Mouse (Mus musculus) ES-E14 (cell line): Measurements from ENCODE around the gene S100a2. TPM values are rescaled to one million over a fixed set of nuclear protein-coding genes. Genes with fewer than 3 reads are reported as not detected.

Source experiments
- DNase-seq: peaks from one replicate; pipeline ENCODE4 v3.0.0-alpha.2; 2013; ENCODE audit warnings: low read depth, low spot score
- H3K27ac ChIP-seq: 2 replicates; pipeline ENCODE4 v1.5.1; 2012; ENCODE audit warnings: low read depth, mild to moderate bottlenecking, low read length, moderate library complexity, mixed read lengths; ENCODE audit not compliant: poor library complexity, insufficient read depth, severe bottlenecking
- H3K36me3 ChIP-seq: 2 replicates; pipeline ENCODE4 v1.6.1; 2012; ENCODE audit warnings: mild to moderate bottlenecking, low read length, moderate library complexity, mixed read lengths; ENCODE audit not compliant: control insufficient read depth, poor library complexity, insufficient read depth, severe bottlenecking
- H3K4me1 ChIP-seq, 2 experiments: fragments of 150-350 bp in 1 of 2; sonication (generic) in 1 of 2; 2 replicates each; pipeline ENCODE4 v1.6.1; 2012; ENCODE audit warnings: low read length in 2 of 2, mild to moderate bottlenecking in 1 of 2, mixed read lengths in 1 of 2; ENCODE audit not compliant: control insufficient read depth in 2 of 2, insufficient read depth in 2 of 2, poor library complexity in 1 of 2
- H3K4me3 ChIP-seq, 2 experiments: fragments of 150-350 bp in 1 of 2; sonication (generic) in 1 of 2; 2 replicates each; pipeline ENCODE4 v1.5.1; 2012; ENCODE audit warnings: low read length in 2 of 2, low read depth in 1 of 2, mild to moderate bottlenecking in 1 of 2, mixed read lengths in 1 of 2; ENCODE audit not compliant: insufficient read depth in 1 of 2, poor library complexity in 1 of 2, severe bottlenecking in 1 of 2
- H3K9ac ChIP-seq: 2 replicates; pipeline ENCODE4 v1.6.1; 2012; ENCODE audit warnings: low read depth, mild to moderate bottlenecking, low read length, mixed read lengths; ENCODE audit not compliant: poor library complexity, insufficient read depth, severe bottlenecking
- H3K9me3 ChIP-seq: fragments of 150-350 bp; sonication (generic); 2 replicates; pipeline ENCODE4 v1.6.1; 2012; ENCODE audit warnings: low read depth, mild to moderate bottlenecking, low read length; ENCODE audit not compliant: control insufficient read depth, insufficient read depth
- CHD2 ChIP-seq: IDR thresholded peaks from 2 replicates; pipeline ENCODE4 v1.6.1; 2014; ENCODE audit warnings: mild to moderate bottlenecking, low read depth, low read length, inconsistent platforms
- HCFC1 ChIP-seq: IDR thresholded peaks from 2 replicates; pipeline ENCODE4 v1.6.1; 2012; ENCODE audit warnings: low read length, inconsistent platforms, borderline replicate concordance; ENCODE audit not compliant: insufficient read depth
- MAFK ChIP-seq: IDR thresholded peaks from 2 replicates; pipeline ENCODE4 v1.6.1; 2014; ENCODE audit warnings: mild to moderate bottlenecking, low read depth, low read length, inconsistent platforms; ENCODE audit not compliant: insufficient read depth
- ZC3H11A ChIP-seq: IDR thresholded peaks from 2 replicates; pipeline ENCODE4 v1.6.1; 2012; ENCODE audit warnings: low read depth, mild to moderate bottlenecking, inconsistent platforms, low read length, borderline replicate concordance
- ZNF384 ChIP-seq: IDR thresholded peaks from 2 replicates; pipeline ENCODE4 v1.6.1; 2012; ENCODE audit warnings: low read depth, low read length, inconsistent platforms
- in situ Hi-C, 2 experiments: fragments of 600-800 bp; cut with MboI; formaldehyde crosslinking; loops; one replicate each; pipeline ENCODE4 v1.15.1; 2025; ENCODE audit warnings: low sequenced_read_pairs in 2 of 2, inconsistent platforms in 1 of 2; ENCODE audit not compliant: unreplicated experiment in 2 of 2
- total RNA-seq: library from RNA; depleted of rRNA; stranded (reverse); fragments of 300-350 nt; gene quantifications from 2 replicates; pipeline ENCODE4 v1.2.3, GENCODE M21; 2012

The S100a2 gene
- total RNA-seq, 1 experiment, result not detected

DNA sequence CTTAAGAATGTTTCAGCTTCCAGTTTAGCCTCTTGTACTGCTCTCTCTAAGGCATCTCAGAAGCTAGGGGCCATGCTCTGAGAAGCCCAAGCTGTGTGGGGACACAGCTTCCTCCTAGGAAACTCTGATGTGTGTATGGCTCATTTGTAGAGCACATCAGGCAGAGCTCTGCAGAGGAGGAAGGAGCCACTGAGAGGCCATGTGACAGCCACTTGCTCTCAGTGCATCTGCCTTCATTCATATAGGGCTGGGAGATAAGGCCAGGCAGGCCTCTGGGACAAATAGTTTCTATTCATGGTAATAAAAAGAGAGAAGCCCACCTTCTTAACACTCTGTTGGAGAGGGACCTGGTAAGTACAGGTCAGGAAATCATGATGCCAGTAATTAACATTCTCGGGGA is 4.4 kb downstream of the S100a2 start:
- Histone ChIP-seq H3K36me3 (no peaks in the 10 kb centered on the region), H3K4me3 (no peak overlapping the region), H3K9me3 (no peaks in the 10 kb centered on the region), H3K4me1 (no peaks in the 10 kb centered on the region), H3K27ac (no peak overlapping the region), H3K9ac (no peak overlapping the region)
- DNase-seq, result no peak
- TF ChIP-seq ZNF384 (no peak), HCFC1 (no peak), MAFK (no peak), CHD2 (no peak)
- in situ Hi-C loops, result no loop called here

DNA sequence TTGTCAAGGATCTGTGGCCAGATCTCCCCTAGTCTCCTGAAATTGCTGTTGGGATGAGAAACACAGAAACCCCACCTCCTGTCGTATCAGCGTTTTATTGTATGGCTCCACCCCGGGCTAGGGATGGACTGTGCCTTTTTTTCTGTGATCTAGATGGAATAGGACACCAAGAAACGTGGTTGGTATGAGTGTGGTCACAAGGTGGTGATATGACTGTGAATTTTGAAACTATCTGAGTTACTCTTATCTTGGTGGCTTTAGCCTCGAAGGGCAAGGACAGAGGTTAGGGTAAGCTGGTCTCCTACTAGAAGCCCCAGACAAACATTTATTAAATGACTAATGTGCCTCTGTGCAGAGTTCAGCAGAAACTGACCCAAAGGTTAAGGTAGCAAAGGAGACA is 5.5 kb downstream of the S100a2 start:
- H3K4me3 ChIP-seq, result no peak overlapping the region
- H3K27ac ChIP-seq, result no peak overlapping the region
- TF ChIP-seq HCFC1 (no peak), MAFK (no peak), CHD2 (no peak), ZC3H11A (no peak), ZNF384 (no peak)
- H3K9me3 ChIP-seq, result no peaks in the 10 kb centered on the region
- no peaks in the 10 kb centered on the region for H3K36me3 ChIP-seq
- in situ Hi-C loops, result no loop called here
- DNase-seq, result no peak
- H3K4me1 ChIP-seq, result no peaks in the 10 kb centered on the region
- H3K9ac ChIP-seq, result no peak overlapping the region

DNA sequence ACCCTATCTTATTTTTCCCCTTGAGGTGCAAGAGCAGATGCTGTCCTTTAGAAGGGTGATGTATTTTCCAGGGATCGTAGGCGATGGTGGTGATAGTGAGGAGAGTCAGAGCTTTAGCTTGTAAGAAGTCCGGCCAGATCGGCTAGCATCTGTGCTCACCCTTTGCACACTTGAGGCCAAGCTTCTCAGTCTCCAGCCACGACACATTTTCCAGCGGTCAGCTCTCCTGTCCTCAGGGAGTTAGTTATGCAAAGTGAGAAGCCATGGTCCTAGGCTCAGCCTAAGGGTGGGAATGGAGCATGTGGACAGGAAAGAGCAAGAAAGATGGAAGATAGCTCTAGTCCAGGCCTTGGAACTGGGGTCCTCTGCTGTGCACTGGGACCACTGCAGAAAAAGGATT is 6.8 kb downstream of the S100a2 start:
- H3K27ac ChIP-seq, result no peak overlapping the region

DNA sequence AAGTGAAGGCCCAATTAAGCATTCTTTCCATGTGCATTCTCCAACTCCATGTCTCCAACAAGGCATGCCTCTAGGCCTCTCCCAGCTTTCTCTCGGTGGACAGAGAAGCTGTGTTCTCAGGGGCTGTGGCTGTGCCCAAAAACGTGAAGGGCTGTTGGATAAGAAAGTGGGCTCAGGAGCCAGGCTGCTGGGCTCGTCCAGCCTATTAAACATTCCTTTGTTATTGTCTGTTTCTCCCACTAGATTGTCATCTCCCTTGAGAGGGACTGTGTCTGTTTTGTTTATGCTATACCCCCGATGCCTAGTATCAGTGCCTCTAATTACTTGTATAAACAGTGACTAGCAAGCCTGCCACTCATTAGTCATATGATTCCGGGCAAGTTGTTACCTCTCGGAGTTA is 7.7 kb downstream of the S100a2 start:
- DNase-seq, result no peak
- no peaks in the 10 kb centered on the region for H3K36me3 ChIP-seq
- no peak overlapping the region for H3K4me3 ChIP-seq
- H3K9ac ChIP-seq, result no peak overlapping the region
- in situ Hi-C loops, result no loop called here
- H3K9me3 ChIP-seq, result no peaks in the 10 kb centered on the region
- H3K4me1 ChIP-seq, result no peaks in the 10 kb centered on the region
- H3K27ac ChIP-seq, result no peak overlapping the region
- TF ChIP-seq CHD2 (no peak), ZNF384 (no peak), MAFK (no peak), HCFC1 (no peak), ZC3H11A (no peak)

More for the DNA sequence above, 6.8 kb downstream of the S100a2 start:
- TF ChIP-seq ZNF384, result no peak
- no peak for TF ChIP-seq CHD2
- TF ChIP-seq MAFK, result no peak
- no peak for TF ChIP-seq HCFC1
- TF ChIP-seq ZC3H11A, result no peak
- Histone ChIP-seq H3K36me3 (no peaks in the 10 kb centered on the region), H3K4me1 (no peaks in the 10 kb centered on the region), H3K4me3 (no peak overlapping the region), H3K9me3 (no peaks in the 10 kb centered on the region), H3K9ac (no peak overlapping the region)
- DNase-seq, result no peak
- in situ Hi-C loops, result no loop called here

DNA sequence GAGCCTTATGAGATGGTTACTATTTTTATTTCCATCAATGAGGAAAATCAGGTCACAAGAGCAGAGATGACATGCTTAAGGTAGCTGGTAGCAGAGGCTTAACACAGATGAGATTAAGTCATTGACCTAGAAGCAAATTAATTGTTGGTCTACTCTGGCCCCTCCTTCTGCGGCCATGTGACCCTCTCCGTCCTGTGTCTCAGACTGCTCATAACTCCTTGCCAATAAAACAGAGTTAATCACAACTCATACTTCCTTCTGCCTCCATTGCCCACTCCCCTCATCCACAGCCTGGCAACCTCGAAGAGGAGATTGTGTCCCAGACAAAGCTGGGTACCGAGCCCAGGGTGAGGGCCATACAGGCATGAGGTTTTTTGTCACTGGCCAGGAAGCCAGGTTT is 8.2 kb downstream of the S100a2 start:
- no peak overlapping the region for H3K27ac ChIP-seq
- H3K4me1 ChIP-seq, result no peaks in the 10 kb centered on the region
- no peaks in the 10 kb centered on the region for H3K9me3 ChIP-seq
- no peak for TF ChIP-seq ZC3H11A
- TF ChIP-seq CHD2, result no peak
- TF ChIP-seq HCFC1, result no peak
- TF ChIP-seq ZNF384, result no peak
- TF ChIP-seq MAFK, result no peak
- in situ Hi-C loops, result no loop called here
- no peak for DNase-seq
- H3K36me3 ChIP-seq, result no peaks in the 10 kb centered on the region
- no peak overlapping the region for H3K9ac ChIP-seq
- H3K4me3 ChIP-seq, result no peak overlapping the region
